Mouse (Mus musculus): Measurements from ENCODE around the gene Rec8.

- TF ChIP-seq CTCF (IDR thresholded peaks at IDR 0.05; ENCODE audit: extremely low read depth, insufficient read depth, low read length) (no peak), POLR2A (IDR thresholded peaks at IDR 0.05; ENCODE audit: extremely low read depth, insufficient read depth, low read length) (peak; percentile 63; the same call in 1 of the 2 replicates)
These were observed 32.9 kb upstream of the Rec8 start, which contains the start of gene Emc9 for GRCm38 (mm10) chr14:55584702-55585565.

Measured in cortical plate, adult 2 months (tissue).